Mouse (Mus musculus) MEL (cell line): Measurements from ENCODE around the gene Dgke. TPM values are rescaled to one million over a fixed set of nuclear protein-coding genes. Genes with fewer than 3 reads are reported as not detected.

Experiments
- DNase-seq: peaks from one replicate; pipeline ENCODE4 v3.0.0; 2011; ENCODE audit warnings: low read depth, low spot score
- H3K27ac ChIP-seq: 2 replicates; pipeline ENCODE4 v1.5.1; 2012; ENCODE audit warnings: low read depth, mild to moderate bottlenecking, control low read depth, low read length, moderate library complexity; ENCODE audit not compliant: control insufficient read depth
- H3K27me3 ChIP-seq, 2 experiments: fragments of 150-350 bp in 1 of 2; sonication (generic) in 1 of 2; 2 replicates each; pipeline ENCODE4 v1.6.1; 2012; ENCODE audit warnings: low read length in 2 of 2, mild to moderate bottlenecking in 2 of 2, improper control_type of control experiment in 1 of 2, moderate library complexity in 1 of 2; ENCODE audit not compliant: insufficient read depth in 2 of 2, control insufficient read depth in 1 of 2
- H3K36me3 ChIP-seq, 2 experiments: 2 replicates each; pipeline ENCODE4 v1.6.1; 2012 to 2014; ENCODE audit warnings: low read length in 2 of 2, improper control_type of control experiment in 1 of 2, inconsistent platforms in 1 of 2, mild to moderate bottlenecking in 1 of 2; ENCODE audit not compliant: insufficient read depth in 2 of 2, control insufficient read depth in 1 of 2
- H3K4me1 ChIP-seq, 2 experiments: fragments of 150-350 bp in 1 of 2; sonication (generic) in 1 of 2; 2 replicates each; pipeline ENCODE4 v1.6.1; 2012; ENCODE audit warnings: low read length in 2 of 2, improper control_type of control experiment in 1 of 2, mild to moderate bottlenecking in 1 of 2; ENCODE audit not compliant: insufficient read depth in 2 of 2, control insufficient read depth in 1 of 2
- H3K4me3 ChIP-seq, 2 experiments: fragments of 150-350 bp in 1 of 2; sonication (generic) in 1 of 2; 2 replicates each; pipeline ENCODE4 v1.5.1; 2012; ENCODE audit warnings: low read depth in 2 of 2, low read length in 2 of 2, mild to moderate bottlenecking in 2 of 2, moderate library complexity in 2 of 2, control low read depth in 1 of 2, improper control_type of control experiment in 1 of 2; ENCODE audit not compliant: control insufficient read depth in 1 of 2, insufficient read depth in 1 of 2
- H3K79me2 ChIP-seq: 2 replicates; pipeline ENCODE4 v1.6.1; 2012; ENCODE audit warnings: mild to moderate bottlenecking, low read length, moderate library complexity; ENCODE audit not compliant: control insufficient read depth, poor library complexity, insufficient read depth
- H3K9ac ChIP-seq: 2 replicates; pipeline ENCODE4 v1.6.1; 2012; ENCODE audit warnings: low read depth, mild to moderate bottlenecking, control low read depth, low read length, moderate library complexity; ENCODE audit not compliant: control insufficient read depth, poor library complexity, severe bottlenecking
- H3K9me3 ChIP-seq: fragments of 150-350 bp; sonication (generic); replicated peaks from 2 replicates; pipeline ENCODE4 v1.6.1; 2012; ENCODE audit warnings: mild to moderate bottlenecking, low read length, improper control_type of control experiment, moderate library complexity; ENCODE audit not compliant: insufficient read depth
- BHLHE40 ChIP-seq: IDR thresholded peaks from 2 replicates; pipeline ENCODE4 v1.6.1; 2012; ENCODE audit warnings: low read depth, mild to moderate bottlenecking, inconsistent platforms, low read length, improper control_type of control experiment, borderline replicate concordance
- EP300 ChIP-seq, 2 experiments: IDR thresholded peaks; 2 replicates each; pipeline ENCODE4 v1.6.1; 2011; ENCODE audit warnings: improper control_type of control experiment in 2 of 2, low read length in 2 of 2, low read depth in 1 of 2, mild to moderate bottlenecking in 1 of 2
- ETS1 ChIP-seq: IDR thresholded peaks from 2 replicates; pipeline ENCODE4 v1.6.1; 2012; ENCODE audit warnings: low read depth, mild to moderate bottlenecking, inconsistent platforms, low read length, improper control_type of control experiment, moderate library complexity
- GATA1 ChIP-seq: IDR thresholded peaks from 2 replicates; pipeline ENCODE4 v1.6.1; 2011; ENCODE audit warnings: low read depth, low read length, improper control_type of control experiment
- HCFC1 ChIP-seq: IDR thresholded peaks from 2 replicates; pipeline ENCODE4 v1.6.1; 2012; ENCODE audit warnings: low read depth, mild to moderate bottlenecking, inconsistent platforms, low read length, improper control_type of control experiment, moderate library complexity
- JUND ChIP-seq: IDR thresholded peaks from 2 replicates; pipeline ENCODE4 v1.6.1; 2011; ENCODE audit warnings: low read depth, mild to moderate bottlenecking, improper control_type of control experiment, low read length
- MAZ ChIP-seq: IDR thresholded peaks from 2 replicates; pipeline ENCODE4 v1.6.1; 2012; ENCODE audit warnings: low read depth, mild to moderate bottlenecking, inconsistent platforms, low read length, improper control_type of control experiment
- MEF2A ChIP-seq: IDR thresholded peaks from 2 replicates; pipeline ENCODE4 v1.6.1; 2014; ENCODE audit warnings: low read depth, mild to moderate bottlenecking, inconsistent platforms, low read length, improper control_type of control experiment; ENCODE audit not compliant: poor library complexity, insufficient replicate concordance, severe bottlenecking; ENCODE audit errors: extremely low read depth
- NELFE ChIP-seq: IDR thresholded peaks from 2 replicates; pipeline ENCODE4 v1.6.1; 2011; ENCODE audit warnings: low read depth, low read length, improper control_type of control experiment
- NRF1 ChIP-seq: IDR thresholded peaks from 2 replicates; pipeline ENCODE4 v1.6.1; 2014; ENCODE audit warnings: low read depth, mild to moderate bottlenecking, inconsistent platforms, low read length, improper control_type of control experiment, moderate library complexity; ENCODE audit not compliant: poor library complexity, insufficient read depth, severe bottlenecking
- POLR2A ChIP-seq, 2 experiments: IDR thresholded peaks; 2 replicates each; pipeline ENCODE4 v1.6.1; 2011 to 2012; ENCODE audit warnings: low read length in 2 of 2, mild to moderate bottlenecking in 2 of 2, control low read depth in 1 of 2, improper control_type of control experiment in 1 of 2, low read depth in 1 of 2, moderate library complexity in 1 of 2; ENCODE audit not compliant: control insufficient read depth in 1 of 2, insufficient read depth in 1 of 2, poor library complexity in 1 of 2
- RCOR1 ChIP-seq: IDR thresholded peaks from 2 replicates; pipeline ENCODE4 v1.6.1; 2012; ENCODE audit warnings: low read depth, mild to moderate bottlenecking, inconsistent platforms, low read length, improper control_type of control experiment
- SIN3A ChIP-seq: IDR thresholded peaks from 2 replicates; pipeline ENCODE4 v1.6.1; 2012; ENCODE audit warnings: low read length, improper control_type of control experiment, inconsistent platforms
- TAL1 ChIP-seq: IDR thresholded peaks from 2 replicates; pipeline ENCODE4 v1.6.1; 2012; ENCODE audit warnings: mild to moderate bottlenecking, inconsistent platforms, low read length, moderate library complexity, mixed read lengths
- USF2 ChIP-seq, 2 experiments: IDR thresholded peaks; 2 replicates each; pipeline ENCODE4 v1.6.1; 2011 to 2012; ENCODE audit warnings: improper control_type of control experiment in 2 of 2, low read length in 2 of 2, borderline replicate concordance in 1 of 2, inconsistent platforms in 1 of 2, low read depth in 1 of 2, mild to moderate bottlenecking in 1 of 2; ENCODE audit not compliant: insufficient read depth in 1 of 2
- ZKSCAN1 ChIP-seq: IDR thresholded peaks from 2 replicates; pipeline ENCODE4 v1.6.1; 2012; ENCODE audit warnings: low read depth, mild to moderate bottlenecking, inconsistent platforms, low read length, improper control_type of control experiment, moderate library complexity
- ZMIZ1 ChIP-seq: IDR thresholded peaks from 2 replicates; pipeline ENCODE4 v1.6.1; 2012; ENCODE audit warnings: low read depth, mild to moderate bottlenecking, inconsistent platforms, low read length, improper control_type of control experiment, moderate library complexity
- ZNF384 ChIP-seq: IDR thresholded peaks from 2 replicates; pipeline ENCODE4 v1.6.1; 2012; ENCODE audit warnings: low read depth, mild to moderate bottlenecking, inconsistent platforms, low read length, improper control_type of control experiment
- polyA plus RNA-seq, 2 experiments: library from polyadenylated mRNA; stranded (reverse) in 1 of 2; unstranded in 1 of 2; fragments of >175 nt in 1 of 2; fragments of >200 nt in 1 of 2; gene quantifications; 2 replicates each; pipeline versions ENCODE4 v1.2.1 to v1.2.4; 2012; ENCODE audit warnings: low replicate concordance in 2 of 2, low read depth in 1 of 2; ENCODE audit not compliant: insufficient read length in 2 of 2, insufficient read depth in 1 of 2, missing spikeins in 1 of 2
- total RNA-seq: library from RNA; depleted of rRNA; stranded (reverse); fragments of 300-350 nt; gene quantifications from 2 replicates; pipeline ENCODE4 v1.2.3, GENCODE M21; 2012

Gene Dgke
- total and polyA plus RNA-seq, 3 experiments: 5.2 to 6.4 TPM; not detected in 1

GRCm38 (mm10) chr11:89030552-89030951 lies 36.1 kb downstream of the Dgke start:
- no peak for DNase-seq
- Histone ChIP-seq H3K9ac (no peak overlapping the region), H3K27ac (no peak overlapping the region), H3K4me1 (peaks cover 8 to 16% of the 10 kb centered on the region in 2 experiments), H3K9me3 (no peaks in the 10 kb centered on the region), H3K27me3 (no peaks in the 10 kb centered on the region), H3K36me3 (peaks cover 0 to 12% of the 10 kb centered on the region in 2 experiments; a peak in 2 of 4 replicates), H3K79me2 (no peaks in the 10 kb centered on the region), H3K4me3 (no peak overlapping the region)
- TF ChIP-seq NRF1 (no peak), RCOR1 (no peak), ZKSCAN1 (no peak), POLR2A (IDR thresholded peaks at IDR 0.05; ENCODE audit: control insufficient read depth in 1 of 2, insufficient read depth in 1 of 2, low read depth in 1 of 2, low read length in 2 of 2, poor library complexity in 1 of 2) (no peak), NELFE (no peak), MEF2A (no peak)

GRCm38 (mm10) chr11:89028871-89029405 lies 37.7 kb downstream of the Dgke start:
- Histone ChIP-seq H3K79me2 (no peaks in the 10 kb centered on the region), H3K4me3 (peak overlapping the region in 1 of 2 experiments; percentile 2; a peak in 1 of 4 replicates), H3K4me1 (peaks cover 8 to 19% of the 10 kb centered on the region in 2 experiments), H3K9ac (0 out of 2 replicates have a peak overlapping the region, but pooled peaks have one; percentile 7), H3K36me3 (peaks cover 0 to 15% of the 10 kb centered on the region in 2 experiments; a peak in 2 of 4 replicates), H3K27ac (peak overlapping the region; percentile 65), H3K9me3 (no peaks in the 10 kb centered on the region), H3K27me3 (no peaks in the 10 kb centered on the region)
- TF ChIP-seq JUND (no peak), HCFC1 (0 out of 2 replicates have a peak, but pooled peaks have one; percentile 33), ZMIZ1 (no peak), GATA1 (peak; percentile 78), USF2 (IDR thresholded peaks at IDR 0.05; ENCODE audit: borderline replicate concordance in 1 of 2, insufficient read depth in 1 of 2, low read depth in 1 of 2, low read length in 2 of 2) (no peak), NELFE (no peak), ZNF384 (no peak), TAL1 (peak; percentile 46), ETS1 (peak; percentile 50), BHLHE40 (no peak), EP300 (IDR thresholded peaks at IDR 0.05; ENCODE audit: low read depth in 1 of 2, low read length in 2 of 2) (peak; percentile 10 to 43; a peak in 1 of 4 replicates), MAZ (peak; percentile 59; the same call in 1 of the 2 replicates), SIN3A (peak; percentile 43; the same call in 1 of the 2 replicates)
- peak; percentile 90 for DNase-seq
